In genomic region chr7:100871892-100872291, GRCm38 (mm10) we compare ENCODE assay signal across 14 mouse cellular contexts. TPM values are rescaled to one million over a fixed set of nuclear protein-coding genes. Genes with fewer than 3 reads are reported as not detected.
A peak's percentile ranks its signal among the peaks of the same experiment; 100 is the strongest.
DNase-seq lines count a peak whose midpoint lies in the region; ATAC-seq lines count a peak whose summit lies in the region.
"Had no signal": no experiment of that assay in that cellular context is flagged by ENCODE, and none has a peak within 500 bp of the region (broad histone marks: within the 10 kb centered on the region; RNA-seq: fewer than 3 reads in every experiment).

No protein-coding gene starts in this region.

- H3K27me3 ChIP-seq in kidney, embryonic 16.5 days (ENCODE audit: insufficient read depth, low read length), result no peaks in the 10 kb centered on the region
- H3K27me3 ChIP-seq: embryonic facial prominence, embryonic 13.5 days; liver, embryonic 13.5 days had no signal

- no peak for ATAC-seq in kidney, embryonic 16.5 days (ENCODE audit: low FRiP score, low TSS enrichment)

- H3K4me1 ChIP-seq in kidney, embryonic 16.5 days (ENCODE audit: insufficient read depth, low read length), result peaks cover 8% of the 10 kb centered on the region; the same call in 1 of the 2 replicates
- H3K4me1 ChIP-seq: embryonic facial prominence, embryonic 13.5 days had no signal

- DNase-seq in kidney, adult 18-20 months, result peak; percentile 48
- DNase-seq in adrenal gland, adult 18-20 months (ENCODE audit: low spot score in 2 of 2), result peak; percentile 45
- DNase-seq in adrenal gland, postnatal 25 days, result peak; percentile 71
- DNase-seq in kidney, postnatal 10 days, result peak; percentile 67
- DNase-seq in B cell, adult 2 months, result no peak
- no peak for DNase-seq in right cerebral cortex, postnatal 14 days
- DNase-seq: cerebellum, adult 11-12 months; liver, embryonic 13.5 days; midbrain, embryonic 14.5 days; right cerebral cortex, postnatal 4 days had no signal

- H3K9ac ChIP-seq in kidney, embryonic 16.5 days (replicated peaks; ENCODE audit: low read length), result no peak overlapping the region
- H3K9ac ChIP-seq: embryonic facial prominence, embryonic 13.5 days; liver, embryonic 13.5 days had no signal

- no peak overlapping the region for H3K27ac ChIP-seq in kidney, embryonic 16.5 days (ENCODE audit: low read length)
- H3K27ac ChIP-seq: embryonic facial prominence, embryonic 13.5 days; limb, embryonic 10.5 days had no signal

- WGBS in kidney, embryonic 16.5 days, result 67% methylated on average over 5 of the region's 5 CpGs

- no peak overlapping the region for H3K4me3 ChIP-seq in kidney, embryonic 16.5 days (ENCODE audit: low read length)
- H3K4me3 ChIP-seq: embryonic facial prominence, embryonic 13.5 days; limb, embryonic 10.5 days; liver, embryonic 13.5 days had no signal

- H3K4me2 ChIP-seq in kidney, embryonic 16.5 days (replicated peaks; ENCODE audit: low read depth, low read length), result no peak overlapping the region
- H3K4me2 ChIP-seq: embryonic facial prominence, embryonic 13.5 days; liver, embryonic 13.5 days had no signal

- peaks cover 46% of the 10 kb centered on the region for H3K36me3 ChIP-seq in kidney, embryonic 16.5 days (ENCODE audit: insufficient read depth, low read length)
- H3K36me3 ChIP-seq: G1E had no signal

- H3K9me3 ChIP-seq in kidney, embryonic 16.5 days (ENCODE audit: low read length), result no peaks in the 10 kb centered on the region
- H3K9me3 ChIP-seq: embryonic facial prominence, embryonic 13.5 days; G1E; limb, embryonic 10.5 days; liver, embryonic 13.5 days had no signal

RNA-seq across cellular contexts. Expression of gene Relt, which starts 8.6 kb away (rescaled TPM):
- polyA plus RNA-seq in kidney, embryonic 16.5 days (2015; fragmentation: Nextera tagmentation; extraction: Ambion mirVana), result 3.8 and 4.8 TPM in 2 replicates
- total RNA-seq in adrenal gland, adult 18-20 months (2021), result 1 to 10 TPM; 2.1 to 3.5 TPM
- 1.0 and 1.3 TPM in 2 replicates for total RNA-seq in adrenal gland, postnatal 25 days (2021)

Comparison
In these comparisons a context has a peak if more than half of its experiments do, and no peak if none do; other contexts are left out.
1. DNase-seq: peak in kidney, adult 18-20 months (single experiment), adrenal gland, adult 18-20 months (2 of 2), adrenal gland, postnatal 25 days (single experiment) and kidney, postnatal 10 days (single experiment); none in B cell, adult 2 months (0 of 2) and right cerebral cortex, postnatal 14 days (single experiment).